Comparison of ENCODE assay signal across 10 mouse cellular contexts in the genomic region with DNA sequence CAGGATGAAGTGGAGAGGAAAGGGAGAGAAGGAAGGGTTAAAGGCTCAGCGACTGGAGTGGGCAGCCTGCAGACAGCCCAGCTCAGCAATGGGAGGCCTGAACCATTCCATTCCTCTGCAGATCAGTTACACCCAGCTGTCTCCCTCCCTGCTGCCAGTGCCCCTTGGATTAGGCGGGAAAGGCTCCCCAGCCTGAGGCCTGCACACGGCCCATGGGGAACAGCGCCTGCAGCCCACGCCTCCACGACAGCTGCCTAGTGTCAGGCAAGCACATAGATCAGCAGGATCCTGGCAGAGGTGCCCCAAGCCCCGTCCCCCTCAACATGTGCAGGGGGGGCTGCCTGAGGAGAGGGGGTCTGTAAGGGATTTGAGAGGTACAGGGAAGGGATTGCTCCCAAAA. TPM values are rescaled to one million over a fixed set of nuclear protein-coding genes. Genes with fewer than 3 reads are reported as not detected.
DNase-seq lines count a peak whose midpoint lies in the region; ATAC-seq and TF ChIP-seq lines count a peak whose summit lies in the region.
"Had no signal": no experiment of that assay in that cellular context is flagged by ENCODE, and none has a peak within 500 bp of the region (broad histone marks: within the 10 kb centered on the region; RNA-seq: fewer than 3 reads in every experiment).

No protein-coding gene starts in this region.

- no peak overlapping the region for H3K4me3 ChIP-seq in hindbrain, embryonic 16.5 days (ENCODE audit: low read length)
- H3K4me3 ChIP-seq in hindbrain, embryonic 13.5 days: no peak overlapping the region
- no peak overlapping the region for H3K4me3 ChIP-seq in midbrain, embryonic 12.5 days
- no peak overlapping the region for H3K4me3 ChIP-seq in midbrain, embryonic 16.5 days (ENCODE audit: low read depth, low read length)
- no peak overlapping the region for H3K4me3 ChIP-seq in hindbrain, postnatal 0 days (ENCODE audit: low read length)
- no peak overlapping the region for H3K4me3 ChIP-seq in stomach, embryonic 15.5 days (replicated peaks)

- no peaks in the 10 kb centered on the region for H3K36me3 ChIP-seq in hindbrain, embryonic 16.5 days (ENCODE audit: control insufficient read depth, insufficient read depth, low read length)
- H3K36me3 ChIP-seq in hindbrain, embryonic 13.5 days: no peaks in the 10 kb centered on the region
- H3K36me3 ChIP-seq in midbrain, embryonic 12.5 days: no peaks in the 10 kb centered on the region
- no peaks in the 10 kb centered on the region for H3K36me3 ChIP-seq in midbrain, embryonic 16.5 days (ENCODE audit: control insufficient read depth, insufficient read depth, low read length)
- no peaks in the 10 kb centered on the region for H3K36me3 ChIP-seq in hindbrain, postnatal 0 days (ENCODE audit: insufficient read depth, low read length)
- no peaks in the 10 kb centered on the region for H3K36me3 ChIP-seq in stomach, embryonic 15.5 days

- peak overlapping the region; percentile 22; the same call in 1 of the 2 replicates for H3K9ac ChIP-seq in hindbrain, embryonic 16.5 days (ENCODE audit: low read depth, low read length)
- H3K9ac ChIP-seq in hindbrain, embryonic 13.5 days: no peak overlapping the region
- 0 out of 2 replicates have a peak overlapping the region, but pooled peaks have one; percentile 11 for H3K9ac ChIP-seq in midbrain, embryonic 12.5 days (replicated peaks)
- no peak overlapping the region for H3K9ac ChIP-seq in midbrain, embryonic 16.5 days (ENCODE audit: low read depth, low read length)
- no peak overlapping the region for H3K9ac ChIP-seq in hindbrain, postnatal 0 days (replicated peaks; ENCODE audit: low read length)
- no peak overlapping the region for H3K9ac ChIP-seq in stomach, embryonic 15.5 days

- peaks cover 6% of the 10 kb centered on the region for H3K4me1 ChIP-seq in hindbrain, embryonic 16.5 days (ENCODE audit: control insufficient read depth, insufficient read depth, low read depth, low read length)
- peaks cover 13% of the 10 kb centered on the region for H3K4me1 ChIP-seq in hindbrain, embryonic 13.5 days (replicated peaks)
- H3K4me1 ChIP-seq in midbrain, embryonic 12.5 days: peaks cover 4% of the 10 kb centered on the region; the same call in 1 of the 2 replicates
- H3K4me1 ChIP-seq in midbrain, embryonic 16.5 days (ENCODE audit: control insufficient read depth, insufficient read depth, low read length): peaks cover 4% of the 10 kb centered on the region
- H3K4me1 ChIP-seq in hindbrain, postnatal 0 days (ENCODE audit: insufficient read depth, low read length): no peaks in the 10 kb centered on the region
- no peaks in the 10 kb centered on the region for H3K4me1 ChIP-seq in stomach, embryonic 15.5 days

- no peak overlapping the region for H3K4me2 ChIP-seq in hindbrain, embryonic 16.5 days (ENCODE audit: low read length)
- H3K4me2 ChIP-seq in hindbrain, embryonic 13.5 days: no peak overlapping the region
- H3K4me2 ChIP-seq in midbrain, embryonic 12.5 days (replicated peaks): no peak overlapping the region
- no peak overlapping the region for H3K4me2 ChIP-seq in midbrain, embryonic 16.5 days (ENCODE audit: low read length)
- H3K4me2 ChIP-seq in hindbrain, postnatal 0 days (ENCODE audit: low read depth, low read length): no peak overlapping the region
- no peak overlapping the region for H3K4me2 ChIP-seq in stomach, embryonic 15.5 days

- ATAC-seq in hindbrain, embryonic 16.5 days: peak; percentile 63; the same call in 1 of the 2 replicates
- ATAC-seq in hindbrain, embryonic 13.5 days (ENCODE audit: low FRiP score): no peak
- no peak for ATAC-seq in midbrain, embryonic 12.5 days (ENCODE audit: low FRiP score, low read depth)
- no peak for ATAC-seq in midbrain, embryonic 16.5 days
- peak; percentile 85 for ATAC-seq in hindbrain, postnatal 0 days
- ATAC-seq in stomach, embryonic 15.5 days (ENCODE audit: insufficient read depth, low FRiP score, low read depth): peak; percentile 56
- ATAC-seq: activated CD4-positive, CD25-positive, alpha-beta regulatory T cell, adult 4 months had no signal

- WGBS in hindbrain, embryonic 16.5 days: 20% methylated on average over 7 of the region's 7 CpGs
- WGBS in hindbrain, embryonic 13.5 days: 15% methylated on average over 7 of the region's 7 CpGs
- WGBS in midbrain, embryonic 12.5 days: 17% methylated on average over 7 of the region's 7 CpGs
- WGBS in midbrain, embryonic 16.5 days: 15% methylated on average over 7 of the region's 7 CpGs
- WGBS in hindbrain, postnatal 0 days: 7% methylated on average over 7 of the region's 7 CpGs
- 10% methylated on average over 7 of the region's 7 CpGs for whole genome bisulfite sequencing in stomach, embryonic 15.5 days

- H3K27me3 ChIP-seq in hindbrain, embryonic 16.5 days (replicated peaks; ENCODE audit: control insufficient read depth, insufficient read depth, low read length): no peaks in the 10 kb centered on the region; the same call in 1 of the 2 replicates
- no peaks in the 10 kb centered on the region for H3K27me3 ChIP-seq in hindbrain, embryonic 13.5 days
- H3K27me3 ChIP-seq in midbrain, embryonic 12.5 days: peaks cover 6% of the 10 kb centered on the region; the same call in 1 of the 2 replicates
- no peaks in the 10 kb centered on the region for H3K27me3 ChIP-seq in midbrain, embryonic 16.5 days (ENCODE audit: control insufficient read depth, insufficient read depth, low read depth, low read length)
- no peaks in the 10 kb centered on the region for H3K27me3 ChIP-seq in hindbrain, postnatal 0 days (ENCODE audit: insufficient read depth, low read length)
- H3K27me3 ChIP-seq in stomach, embryonic 15.5 days (replicated peaks): no peaks in the 10 kb centered on the region

- no peaks in the 10 kb centered on the region for H3K9me3 ChIP-seq in hindbrain, embryonic 16.5 days (ENCODE audit: control insufficient read depth, low read length)
- no peaks in the 10 kb centered on the region for H3K9me3 ChIP-seq in hindbrain, embryonic 13.5 days
- H3K9me3 ChIP-seq in midbrain, embryonic 12.5 days: no peaks in the 10 kb centered on the region
- H3K9me3 ChIP-seq in midbrain, embryonic 16.5 days (replicated peaks; ENCODE audit: control insufficient read depth, low read length, poor library complexity, severe bottlenecking): no peaks in the 10 kb centered on the region
- H3K9me3 ChIP-seq in hindbrain, postnatal 0 days (ENCODE audit: low read length): no peaks in the 10 kb centered on the region
- no peaks in the 10 kb centered on the region for H3K9me3 ChIP-seq in stomach, embryonic 15.5 days

- no peak overlapping the region for H3K27ac ChIP-seq in hindbrain, embryonic 16.5 days (ENCODE audit: low read depth, low read length)
- no peak overlapping the region for H3K27ac ChIP-seq in hindbrain, embryonic 13.5 days
- no peak overlapping the region for H3K27ac ChIP-seq in midbrain, embryonic 12.5 days (replicated peaks)
- no peak overlapping the region for H3K27ac ChIP-seq in midbrain, embryonic 16.5 days (ENCODE audit: low read length)
- no peak overlapping the region for H3K27ac ChIP-seq in hindbrain, postnatal 0 days
- no peak overlapping the region for H3K27ac ChIP-seq in stomach, embryonic 15.5 days

- DNase-seq in hindbrain, postnatal 0 days (ENCODE audit: low spot score): peak; percentile 70
- no peak for DNase-seq in heart, postnatal 4 days
- DNase-seq: heart, adult 18-20 months had no signal

- TF ChIP-seq CTCF in hindbrain, postnatal 0 days (IDR thresholded peaks at IDR 0.05; ENCODE audit: low read depth): no peak

RNA-seq across cellular contexts. Expression of a gene that starts 59.3 kb away (rescaled TPM):
- 0.19 and 1.9 TPM in 2 replicates for polyA plus RNA-seq in hindbrain, embryonic 16.5 days (2015; fragmentation: Nextera tagmentation; extraction: Ambion mirVana)
- 0.94 and 1.4 TPM in 2 replicates for polyA plus RNA-seq in hindbrain, embryonic 13.5 days (2015; fragmentation: Nextera tagmentation; extraction: Ambion mirVana)
- polyA plus RNA-seq in midbrain, embryonic 12.5 days (2016; fragmentation: Nextera tagmentation; extraction: Ambion mirVana): not detected in 2 replicates
- 0.19 TPM in 1 of 2 replicates, not detected in the other for polyA plus RNA-seq in midbrain, embryonic 16.5 days (2015; fragmentation: Nextera tagmentation; extraction: Ambion mirVana)
- total RNA-seq in hindbrain, postnatal 0 days (2014; rRNA removed): 0.32 and 0.99 TPM in 2 replicates
- polyA plus RNA-seq in hindbrain, postnatal 0 days (2015; fragmentation: Nextera tagmentation; extraction: Ambion mirVana): 0.20 and 0.37 TPM in 2 replicates
- polyA plus RNA-seq in stomach, embryonic 15.5 days (2015; fragmentation: Nextera tagmentation; extraction: Ambion mirVana): 0.81 and 1.3 TPM in 2 replicates
- total RNA-seq in heart, postnatal 4 days (2021): not detected
- total RNA-seq: heart, adult 18-20 months; left cerebral cortex, adult 18-20 months had no signal
- polyA plus RNA-seq: activated CD4-positive, CD25-positive, alpha-beta regulatory T cell, adult 4 months had no signal

Comparison
In these comparisons a context has a peak if more than half of its experiments do, and no peak if none do; other contexts are left out.
1. ATAC-seq: peak in hindbrain, embryonic 16.5 days (single experiment), hindbrain, postnatal 0 days (single experiment) and stomach, embryonic 15.5 days (single experiment); none in hindbrain, embryonic 13.5 days (single experiment), midbrain, embryonic 12.5 days (single experiment) and midbrain, embryonic 16.5 days (single experiment).
2. H3K9ac ChIP-seq: peak in hindbrain, embryonic 16.5 days (single experiment) and midbrain, embryonic 12.5 days (single experiment); none in hindbrain, embryonic 13.5 days (single experiment), midbrain, embryonic 16.5 days (single experiment), hindbrain, postnatal 0 days (single experiment) and stomach, embryonic 15.5 days (single experiment).